ENCODE assay signal across 8 mouse cellular contexts in the genomic region with DNA sequence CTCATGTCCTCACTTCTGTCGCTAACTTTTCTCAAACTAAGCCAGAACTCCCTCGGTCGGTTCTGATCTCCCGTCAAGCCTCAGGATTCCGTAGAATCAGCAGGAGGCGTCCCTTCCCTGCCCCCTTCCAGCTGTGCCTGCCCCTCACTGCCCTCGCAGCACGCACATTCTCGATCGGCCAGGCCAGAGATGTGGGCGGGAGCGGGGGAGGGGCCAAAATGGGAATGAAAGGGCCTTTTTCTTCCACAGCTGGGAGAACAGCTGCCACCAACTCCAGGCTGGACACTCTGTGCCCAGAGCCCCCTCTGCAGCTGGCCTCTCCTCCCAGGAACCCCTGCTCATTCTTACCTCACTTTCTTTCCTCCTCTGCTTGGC. TPM values are rescaled to one million over a fixed set of nuclear protein-coding genes. Genes with fewer than 3 reads are reported as not detected.
DNase-seq lines count a peak whose midpoint lies in the region; ATAC-seq and TF ChIP-seq lines count a peak whose summit lies in the region.

No protein-coding gene starts in this region.

- H3K4me3 ChIP-seq in C2C12 (ENCODE audit: insufficient read depth, poor library complexity, severe bottlenecking) = peak overlapping the region; percentile 64
- peak overlapping the region; percentile 33 for H3K4me3 ChIP-seq in forebrain, embryonic 14.5 days (ENCODE audit: low read depth, low read length)
- H3K4me3 ChIP-seq in heart, postnatal 0 days (ENCODE audit: low read depth, low read length) = peak overlapping the region; percentile 57
- peak overlapping the region; percentile 55 for H3K4me3 ChIP-seq in liver, embryonic 15.5 days (replicated peaks)
- H3K4me3 ChIP-seq in neural tube, embryonic 12.5 days = peak overlapping the region; percentile 45

- peaks cover 72% of the 10 kb centered on the region for H3K79me2 ChIP-seq in C2C12 (ENCODE audit: control insufficient read depth, insufficient read depth)

- H3K9me3 ChIP-seq in forebrain, embryonic 14.5 days (replicated peaks; ENCODE audit: control insufficient read depth, low read length) = no peaks in the 10 kb centered on the region
- no peaks in the 10 kb centered on the region for H3K9me3 ChIP-seq in heart, postnatal 0 days (replicated peaks; ENCODE audit: control insufficient read depth, low read length)
- H3K9me3 ChIP-seq in liver, embryonic 15.5 days (replicated peaks) = no peaks in the 10 kb centered on the region
- no peaks in the 10 kb centered on the region for H3K9me3 ChIP-seq in neural tube, embryonic 12.5 days

- peak overlapping the region; percentile 84 for H3ac ChIP-seq in C2C12 (ENCODE audit: control insufficient read depth, insufficient read length, low read depth)

- H3K9ac ChIP-seq in forebrain, embryonic 14.5 days (ENCODE audit: low read length) = peak overlapping the region; percentile 67
- peak overlapping the region; percentile 83 for H3K9ac ChIP-seq in heart, postnatal 0 days (replicated peaks; ENCODE audit: low read depth, low read length)
- peak overlapping the region; percentile 51 for H3K9ac ChIP-seq in liver, embryonic 15.5 days
- H3K9ac ChIP-seq in neural tube, embryonic 12.5 days = peak overlapping the region; percentile 83

- peak; percentile 43 for ATAC-seq in forebrain, embryonic 14.5 days
- peak; percentile 81 for ATAC-seq in heart, postnatal 0 days (ENCODE audit: insufficient read depth, low read depth)
- peak; percentile 62 for ATAC-seq in liver, embryonic 15.5 days (ENCODE audit: insufficient read depth)
- ATAC-seq in neural tube, embryonic 12.5 days (ENCODE audit: low FRiP score, low read depth) = peak; percentile 67
- ATAC-seq in erythroid progenitor cell, adult 5-6 weeks (replicated peaks; ENCODE audit: low FRiP score, poor library complexity, severe bottlenecking) = no peak

- no peaks in the 10 kb centered on the region for H3K27me3 ChIP-seq in C2C12 (ENCODE audit: control insufficient read depth, insufficient read depth, insufficient read length)
- H3K27me3 ChIP-seq in forebrain, embryonic 14.5 days (replicated peaks; ENCODE audit: control insufficient read depth, insufficient read depth, low read length) = peaks cover 12% of the 10 kb centered on the region; the same call in 1 of the 2 replicates
- no peaks in the 10 kb centered on the region for H3K27me3 ChIP-seq in heart, postnatal 0 days (ENCODE audit: control insufficient read depth, insufficient read depth, low read length)
- H3K27me3 ChIP-seq in liver, embryonic 15.5 days = peaks cover 77% of the 10 kb centered on the region
- H3K27me3 ChIP-seq in neural tube, embryonic 12.5 days (replicated peaks) = peaks cover 10% of the 10 kb centered on the region; the same call in 1 of the 2 replicates

- peak overlapping the region; percentile 80 for H3K27ac ChIP-seq in forebrain, embryonic 14.5 days (ENCODE audit: low read depth, low read length)
- peak overlapping the region; percentile 99 for H3K27ac ChIP-seq in heart, postnatal 0 days (ENCODE audit: low read depth)
- H3K27ac ChIP-seq in liver, embryonic 15.5 days (replicated peaks) = peak overlapping the region; percentile 81
- H3K27ac ChIP-seq in neural tube, embryonic 12.5 days = peak overlapping the region; percentile 92

- DNase-seq in adrenal gland, adult 8-10 months = peak; percentile 86
- peak; percentile 55 for DNase-seq in forebrain, embryonic 14.5 days (ENCODE audit: low spot score)
- peak; percentile 90 for DNase-seq in heart, postnatal 0 days (ENCODE audit: low spot score)
- DNase-seq in kidney, postnatal 25 days = peak; percentile 94 to 95

- peaks cover 19% of the 10 kb centered on the region for H3K4me1 ChIP-seq in forebrain, embryonic 14.5 days (ENCODE audit: control insufficient read depth, insufficient read depth, low read length)
- H3K4me1 ChIP-seq in heart, postnatal 0 days (ENCODE audit: control insufficient read depth, insufficient read depth) = peaks cover 35% of the 10 kb centered on the region
- peaks cover 55% of the 10 kb centered on the region for H3K4me1 ChIP-seq in liver, embryonic 15.5 days (replicated peaks)
- peaks cover 52% of the 10 kb centered on the region for H3K4me1 ChIP-seq in neural tube, embryonic 12.5 days

- peak overlapping the region; percentile 67 for H3K4me2 ChIP-seq in forebrain, embryonic 14.5 days (ENCODE audit: low read length)
- H3K4me2 ChIP-seq in heart, postnatal 0 days (ENCODE audit: low read depth, low read length) = peak overlapping the region; percentile 73
- peak overlapping the region; percentile 64 for H3K4me2 ChIP-seq in liver, embryonic 15.5 days
- peak overlapping the region; percentile 69 for H3K4me2 ChIP-seq in neural tube, embryonic 12.5 days (replicated peaks)

- peaks cover 10% of the 10 kb centered on the region for H3K36me3 ChIP-seq in C2C12 (ENCODE audit: control insufficient read depth, insufficient read depth)
- H3K36me3 ChIP-seq in forebrain, embryonic 14.5 days (ENCODE audit: control insufficient read depth, insufficient read depth, low read length) = no peaks in the 10 kb centered on the region
- no peaks in the 10 kb centered on the region for H3K36me3 ChIP-seq in heart, postnatal 0 days (replicated peaks; ENCODE audit: control insufficient read depth, insufficient read depth, low read length)
- no peaks in the 10 kb centered on the region for H3K36me3 ChIP-seq in liver, embryonic 15.5 days (replicated peaks)
- no peaks in the 10 kb centered on the region for H3K36me3 ChIP-seq in neural tube, embryonic 12.5 days

- TF ChIP-seq EP300 in heart, postnatal 0 days (IDR thresholded peaks at IDR 0.05; ENCODE audit: low read depth) = no peak

- 2% methylated on average over 12 of the region's 12 CpGs for WGBS in forebrain, embryonic 14.5 days
- 0% methylated on average over 12 of the region's 12 CpGs for WGBS in heart, postnatal 0 days
- WGBS in liver, embryonic 15.5 days (ENCODE audit: insufficient replicate concordance) = under 1% methylated on average over 12 of the region's 12 CpGs
- WGBS in neural tube, embryonic 12.5 days = under 1% methylated on average over 12 of the region's 12 CpGs

- peaks cover 34% of the 10 kb centered on the region for H3K79me3 ChIP-seq in C2C12 (ENCODE audit: low read depth)

- TF ChIP-seq CTCF in C2C12 (IDR thresholded peaks at IDR 0.05; ENCODE audit: control insufficient read depth, insufficient read depth, insufficient read length) = no peak
- 0 out of 2 replicates have a peak, but pooled peaks have one; percentile 11 for TF ChIP-seq CTCF in heart, postnatal 0 days (IDR thresholded peaks at IDR 0.05; ENCODE audit: low read depth)

RNA-seq across cellular contexts. Expression of a gene that starts 2.3 kb away (rescaled TPM):
- polyA plus RNA-seq in C2C12 (2012; fragmentation: generic; extraction: Trizol) = 42.1 TPM
- total RNA-seq in adrenal gland, adult 8-10 months (2022) = 10 to 100 TPM; 16.4 to 34.0 (median 19.9) TPM
- 4.7 and 4.8 TPM in 2 replicates for polyA plus RNA-seq in forebrain, embryonic 14.5 days (2014; fragmentation: Nextera tagmentation; extraction: Ambion mirVana)
- total RNA-seq in heart, postnatal 0 days (2014; rRNA removed; ENCODE audit: low replicate concordance) = 40.0 and 45.9 TPM in 2 replicates
- polyA plus RNA-seq in heart, postnatal 0 days (2015; fragmentation: Nextera tagmentation; extraction: Ambion mirVana) = 12.5 and 13.0 TPM in 2 replicates
- 12.1 and 17.9 TPM in 2 replicates for polyA plus RNA-seq in liver, embryonic 15.5 days (2015; fragmentation: Nextera tagmentation; extraction: Ambion mirVana)
- 33.7 and 38.0 TPM in 2 replicates for polyA plus RNA-seq in neural tube, embryonic 12.5 days (2016; fragmentation: Nextera tagmentation; extraction: Ambion mirVana)
- not detected in 2 replicates for total RNA-seq in erythroid progenitor cell, adult 5-6 weeks (2015; ENCODE audit: low replicate concordance)
- 0.30 TPM in 1 of 2 replicates, not detected in the other for total RNA-seq in erythroid progenitor cell, adult 5-6 weeks (2017; ENCODE audit: low replicate concordance)

RNA-seq across cellular contexts. Expression of a gene that starts 12.3 kb away (rescaled TPM):
- 33.6 TPM for polyA plus RNA-seq in C2C12 (2012; fragmentation: generic; extraction: Trizol)
- 10 to 100 TPM; 24.9 to 32.3 (median 28.0) TPM for total RNA-seq in adrenal gland, adult 8-10 months (2022)
- 15.6 and 17.5 TPM in 2 replicates for polyA plus RNA-seq in forebrain, embryonic 14.5 days (2014; fragmentation: Nextera tagmentation; extraction: Ambion mirVana)
- 8.9 and 11.6 TPM in 2 replicates for total RNA-seq in heart, postnatal 0 days (2014; rRNA removed; ENCODE audit: low replicate concordance)
- polyA plus RNA-seq in heart, postnatal 0 days (2015; fragmentation: Nextera tagmentation; extraction: Ambion mirVana) = 5.5 and 6.8 TPM in 2 replicates
- 5.0 and 5.3 TPM in 2 replicates for polyA plus RNA-seq in liver, embryonic 15.5 days (2015; fragmentation: Nextera tagmentation; extraction: Ambion mirVana)
- 17.6 and 18.7 TPM in 2 replicates for polyA plus RNA-seq in neural tube, embryonic 12.5 days (2016; fragmentation: Nextera tagmentation; extraction: Ambion mirVana)
- total RNA-seq in erythroid progenitor cell, adult 5-6 weeks (2015; ENCODE audit: low replicate concordance) = 5.8 and 7.5 TPM in 2 replicates
- total RNA-seq in erythroid progenitor cell, adult 5-6 weeks (2017; ENCODE audit: low replicate concordance) = 7.4 and 24.1 TPM in 2 replicates

RNA-seq across cellular contexts. Expression of a gene that starts 16.2 kb away (rescaled TPM):
- 82.4 TPM for polyA plus RNA-seq in C2C12 (2012; fragmentation: generic; extraction: Trizol)
- total RNA-seq in adrenal gland, adult 8-10 months (2022) = 100 to 1,000 TPM; 100 to 106 (median 105) TPM
- polyA plus RNA-seq in forebrain, embryonic 14.5 days (2014; fragmentation: Nextera tagmentation; extraction: Ambion mirVana) = 197 and 214 TPM in 2 replicates
- total RNA-seq in heart, postnatal 0 days (2014; rRNA removed; ENCODE audit: low replicate concordance) = 151 and 186 TPM in 2 replicates
- polyA plus RNA-seq in heart, postnatal 0 days (2015; fragmentation: Nextera tagmentation; extraction: Ambion mirVana) = 97.5 and 98.1 TPM in 2 replicates
- 29.6 and 30.2 TPM in 2 replicates for polyA plus RNA-seq in liver, embryonic 15.5 days (2015; fragmentation: Nextera tagmentation; extraction: Ambion mirVana)
- 233 and 254 TPM in 2 replicates for polyA plus RNA-seq in neural tube, embryonic 12.5 days (2016; fragmentation: Nextera tagmentation; extraction: Ambion mirVana)
- 42.3 and 48.7 TPM in 2 replicates for total RNA-seq in erythroid progenitor cell, adult 5-6 weeks (2015; ENCODE audit: low replicate concordance)
- 77.9 and 83.6 TPM in 2 replicates for total RNA-seq in erythroid progenitor cell, adult 5-6 weeks (2017; ENCODE audit: low replicate concordance)

RNA-seq across cellular contexts. Expression of a gene that starts 18.6 kb away (rescaled TPM):
- polyA plus RNA-seq in C2C12 (2012; fragmentation: generic; extraction: Trizol) = 9.5 TPM
- total RNA-seq in adrenal gland, adult 8-10 months (2022) = 1 to 10 TPM; 3.2 to 6.3 (median 5.3) TPM
- 20.6 and 23.9 TPM in 2 replicates for polyA plus RNA-seq in forebrain, embryonic 14.5 days (2014; fragmentation: Nextera tagmentation; extraction: Ambion mirVana)
- total RNA-seq in heart, postnatal 0 days (2014; rRNA removed; ENCODE audit: low replicate concordance) = 1.4 and 5.5 TPM in 2 replicates
- 0.96 and 1.1 TPM in 2 replicates for polyA plus RNA-seq in heart, postnatal 0 days (2015; fragmentation: Nextera tagmentation; extraction: Ambion mirVana)
- polyA plus RNA-seq in liver, embryonic 15.5 days (2015; fragmentation: Nextera tagmentation; extraction: Ambion mirVana) = 0.35 and 0.59 TPM in 2 replicates
- polyA plus RNA-seq in neural tube, embryonic 12.5 days (2016; fragmentation: Nextera tagmentation; extraction: Ambion mirVana) = 11.5 and 13.5 TPM in 2 replicates
- total RNA-seq in erythroid progenitor cell, adult 5-6 weeks (2015; ENCODE audit: low replicate concordance) = not detected in 2 replicates
- not detected in 2 replicates for total RNA-seq in erythroid progenitor cell, adult 5-6 weeks (2017; ENCODE audit: low replicate concordance)

RNA-seq across cellular contexts. Expression of a gene that starts 18.6 kb away (rescaled TPM):
- 1.1 TPM for polyA plus RNA-seq in C2C12 (2012; fragmentation: generic; extraction: Trizol)
- 1 to 10 TPM; 1.2 to 2.6 (median 1.9) TPM for total RNA-seq in adrenal gland, adult 8-10 months (2022)
- polyA plus RNA-seq in forebrain, embryonic 14.5 days (2014; fragmentation: Nextera tagmentation; extraction: Ambion mirVana) = 5.8 and 7.5 TPM in 2 replicates
- total RNA-seq in heart, postnatal 0 days (2014; rRNA removed; ENCODE audit: low replicate concordance) = 2.0 TPM in 1 of 2 replicates, not detected in the other
- polyA plus RNA-seq in heart, postnatal 0 days (2015; fragmentation: Nextera tagmentation; extraction: Ambion mirVana) = 0.20 and 0.45 TPM in 2 replicates
- polyA plus RNA-seq in liver, embryonic 15.5 days (2015; fragmentation: Nextera tagmentation; extraction: Ambion mirVana) = 0.10 and 0.17 TPM in 2 replicates
- polyA plus RNA-seq in neural tube, embryonic 12.5 days (2016; fragmentation: Nextera tagmentation; extraction: Ambion mirVana) = 2.6 TPM in 2 replicates
- total RNA-seq in erythroid progenitor cell, adult 5-6 weeks (2015; ENCODE audit: low replicate concordance) = not detected in 2 replicates
- total RNA-seq in erythroid progenitor cell, adult 5-6 weeks (2017; ENCODE audit: low replicate concordance) = not detected in 2 replicates
